Mouse (Mus musculus): ENCODE measurements at regions not wholly inside any gene's neighbourhood (a gene's known extent, or its start where the extent isn't known, plus 50 kb on each side); places are given as distances from the start of the nearest gene placed in this dataset.
A peak's percentile ranks its signal among the peaks of the same experiment; 100 is the strongest.

GRCm38 (mm10) chr9:101710611-101711071, 151.0 kb upstream of the 9630041A04Rik start:
- WGBS, result 79% methylated on average over 8 of the region's 8 CpGs
- H3K27ac ChIP-seq, result no peak overlapping the region
- no peak overlapping the region for H3K9ac ChIP-seq
- peaks cover 3% of the 10 kb centered on the region; the same call in 1 of the 2 replicates for H3K4me1 ChIP-seq (replicated peaks)
- ATAC-seq (ENCODE audit: low FRiP score), result no peak
- H3K27me3 ChIP-seq, result no peaks in the 10 kb centered on the region
- no peak overlapping the region for H3K4me2 ChIP-seq
- H3K4me3 ChIP-seq, result no peak overlapping the region
- no peaks in the 10 kb centered on the region; the same call in 1 of the 2 replicates for H3K9me3 ChIP-seq
- H3K36me3 ChIP-seq, result no peaks in the 10 kb centered on the region

GRCm38 (mm10) chr9:101700368-101700767, 161.3 kb upstream of the 9630041A04Rik start:
- Histone ChIP-seq H3K36me3 (no peaks in the 10 kb centered on the region), H3K4me1 (replicated peaks) (no peaks in the 10 kb centered on the region), H3K9me3 (no peaks in the 10 kb centered on the region), H3K4me3 (no peak overlapping the region), H3K4me2 (no peak overlapping the region), H3K27ac (no peak overlapping the region), H3K9ac (no peak overlapping the region), H3K27me3 (no peaks in the 10 kb centered on the region)
- WGBS, result 78% methylated on average over 7 of the region's 7 CpGs
- ATAC-seq (ENCODE audit: low FRiP score), result no peak

GRCm38 (mm10) chr9:101694054-101694453, 167.6 kb upstream of the 9630041A04Rik start:
- no peak for ATAC-seq (ENCODE audit: low FRiP score)
- Histone ChIP-seq H3K9me3 (no peaks in the 10 kb centered on the region), H3K27ac (no peak overlapping the region), H3K36me3 (no peaks in the 10 kb centered on the region), H3K4me1 (replicated peaks) (peaks cover 20% of the 10 kb centered on the region), H3K4me3 (no peak overlapping the region), H3K4me2 (no peak overlapping the region), H3K27me3 (no peaks in the 10 kb centered on the region), H3K9ac (no peak overlapping the region)
- WGBS, result 94% methylated on average over 5 of the region's 5 CpGs

GRCm38 (mm10) chr9:101691336-101691735, 170.3 kb upstream of the 9630041A04Rik start:
- Histone ChIP-seq H3K9ac (no peak overlapping the region), H3K4me2 (peak overlapping the region; percentile 54; the same call in 1 of the 2 replicates), H3K4me1 (replicated peaks) (peaks cover 20% of the 10 kb centered on the region), H3K36me3 (no peaks in the 10 kb centered on the region), H3K27ac (peak overlapping the region; percentile 42; the same call in 1 of the 2 replicates), H3K9me3 (no peaks in the 10 kb centered on the region), H3K27me3 (no peaks in the 10 kb centered on the region), H3K4me3 (no peak overlapping the region)
- ATAC-seq (ENCODE audit: low FRiP score), result no peak
- WGBS, result 72% methylated on average over 6 of the region's 6 CpGs

- ATAC-seq (ENCODE audit: low FRiP score), result 0 out of 2 replicates have a peak, but pooled peaks have one; percentile 33
- H3K36me3 ChIP-seq, result no peaks in the 10 kb centered on the region
- H3K4me2 ChIP-seq, result peak overlapping the region; percentile 54
- WGBS, result 18% methylated on average over 7 of the region's 7 CpGs
- H3K4me1 ChIP-seq (replicated peaks), result peaks cover 20% of the 10 kb centered on the region
- no peak overlapping the region for H3K4me3 ChIP-seq
- no peaks in the 10 kb centered on the region for H3K27me3 ChIP-seq
- no peak overlapping the region; the same call in 1 of the 2 replicates for H3K9ac ChIP-seq
- no peaks in the 10 kb centered on the region for H3K9me3 ChIP-seq
- H3K27ac ChIP-seq, result peak overlapping the region; percentile 42
Measured at GRCm38 (mm10) chr9:101690916-101691315, 170.7 kb upstream of the 9630041A04Rik start.

- no peaks in the 10 kb centered on the region for H3K27me3 ChIP-seq
- peak overlapping the region; percentile 87 for H3K27ac ChIP-seq
- H3K4me2 ChIP-seq, result peak overlapping the region; percentile 54
- H3K36me3 ChIP-seq, result no peaks in the 10 kb centered on the region
- 13% methylated on average over 12 of the region's 12 CpGs for WGBS
- H3K4me3 ChIP-seq, result peak overlapping the region; percentile 28
- H3K9me3 ChIP-seq, result no peaks in the 10 kb centered on the region
- H3K4me1 ChIP-seq (replicated peaks), result peaks cover 20% of the 10 kb centered on the region
- peak overlapping the region; percentile 71 for H3K9ac ChIP-seq
- ATAC-seq (ENCODE audit: low FRiP score), result peak; percentile 62
Measured at GRCm38 (mm10) chr9:101690402-101690861, 171.2 kb upstream of the 9630041A04Rik start.

GRCm38 (mm10) chr9:101689532-101690401, 171.9 kb upstream of the 9630041A04Rik start:
- Histone ChIP-seq H3K36me3 (no peaks in the 10 kb centered on the region), H3K4me1 (replicated peaks) (peaks cover 20% of the 10 kb centered on the region), H3K4me3 (peak overlapping the region; percentile 28), H3K9ac (no peak overlapping the region), H3K27me3 (no peaks in the 10 kb centered on the region), H3K9me3 (no peaks in the 10 kb centered on the region), H3K27ac (peak overlapping the region; percentile 87), H3K4me2 (peak overlapping the region; percentile 54)
- WGBS, result 9% methylated on average over 11 of the region's 11 CpGs
- ATAC-seq (ENCODE audit: low FRiP score), result peak; percentile 90

- H3K36me3 ChIP-seq, result no peaks in the 10 kb centered on the region
- no peaks in the 10 kb centered on the region for H3K9me3 ChIP-seq
- WGBS, result 76% methylated on average over 6 of the region's 6 CpGs
- no peak overlapping the region for H3K4me2 ChIP-seq
- no peak overlapping the region for H3K4me3 ChIP-seq
- H3K4me1 ChIP-seq (replicated peaks), result peaks cover 20% of the 10 kb centered on the region
- no peaks in the 10 kb centered on the region for H3K27me3 ChIP-seq
- ATAC-seq (ENCODE audit: low FRiP score), result no peak
- H3K9ac ChIP-seq, result no peak overlapping the region
- H3K27ac ChIP-seq, result no peak overlapping the region
Measured at GRCm38 (mm10) chr9:101687226-101687625, 174.4 kb upstream of the 9630041A04Rik start.

- no peak overlapping the region for H3K4me3 ChIP-seq
- WGBS, result 88% methylated on average over 2 of the region's 2 CpGs
- H3K36me3 ChIP-seq, result no peaks in the 10 kb centered on the region
- no peaks in the 10 kb centered on the region for H3K4me1 ChIP-seq (replicated peaks)
- no peak for ATAC-seq (ENCODE audit: low FRiP score)
- H3K9me3 ChIP-seq, result no peaks in the 10 kb centered on the region
- no peaks in the 10 kb centered on the region for H3K27me3 ChIP-seq
- H3K9ac ChIP-seq, result no peak overlapping the region
- H3K4me2 ChIP-seq, result no peak overlapping the region
- H3K27ac ChIP-seq, result no peak overlapping the region
Measured at GRCm38 (mm10) chr9:101677563-101677962, 184.1 kb upstream of the 9630041A04Rik start.

GRCm38 (mm10) chr9:101670111-101670510, 191.5 kb upstream of the 9630041A04Rik start:
- 91% methylated on average over 1 of the region's 1 CpGs for WGBS

GRCm38 (mm10) chr9:101649816-101650215, 211.8 kb upstream of the 9630041A04Rik start:
- 43% methylated on average over 5 of the region's 5 CpGs for WGBS
- ATAC-seq (ENCODE audit: low FRiP score), result no peak

More at GRCm38 (mm10) chr9:101670111-101670510, 191.5 kb upstream of the 9630041A04Rik start:
- Histone ChIP-seq H3K4me3 (no peak overlapping the region), H3K9me3 (no peaks in the 10 kb centered on the region), H3K4me2 (no peak overlapping the region), H3K27ac (no peak overlapping the region), H3K27me3 (no peaks in the 10 kb centered on the region), H3K9ac (no peak overlapping the region), H3K4me1 (replicated peaks) (no peaks in the 10 kb centered on the region), H3K36me3 (no peaks in the 10 kb centered on the region)
- ATAC-seq (ENCODE audit: low FRiP score), result no peak

GRCm38 (mm10) chr9:101641524-101641923, 220.1 kb upstream of the 9630041A04Rik start:
- no peak overlapping the region for H3K9ac ChIP-seq
- no peak overlapping the region for H3K4me3 ChIP-seq
- H3K27ac ChIP-seq, result no peak overlapping the region
- ATAC-seq (ENCODE audit: low FRiP score), result no peak
- no peaks in the 10 kb centered on the region for H3K4me1 ChIP-seq (replicated peaks)
- WGBS, result 29% methylated on average over 3 of the region's 3 CpGs
- H3K36me3 ChIP-seq, result no peaks in the 10 kb centered on the region
- H3K4me2 ChIP-seq, result no peak overlapping the region
- no peaks in the 10 kb centered on the region for H3K27me3 ChIP-seq
- no peaks in the 10 kb centered on the region; the same call in 1 of the 2 replicates for H3K9me3 ChIP-seq

More at GRCm38 (mm10) chr9:101649816-101650215, 211.8 kb upstream of the 9630041A04Rik start:
- Histone ChIP-seq H3K27ac (no peak overlapping the region), H3K27me3 (peaks cover 6% of the 10 kb centered on the region; the same call in 1 of the 2 replicates), H3K9ac (no peak overlapping the region), H3K4me3 (no peak overlapping the region), H3K9me3 (peaks cover 9% of the 10 kb centered on the region; the same call in 1 of the 2 replicates), H3K36me3 (no peaks in the 10 kb centered on the region), H3K4me2 (no peak overlapping the region), H3K4me1 (replicated peaks) (no peaks in the 10 kb centered on the region)
